Mouse (Mus musculus) heart, postnatal 0 days (tissue): ENCODE results near the gene Col4a6.

Experiments used
- CTCF ChIP-seq: IDR thresholded peaks from 2 replicates; pipeline ENCODE4 v1.5.1; 2016; ENCODE audit warnings: antibody characterized with exemption, control low read depth, low read depth
- EP300 ChIP-seq: IDR thresholded peaks from 2 replicates; pipeline ENCODE4 v1.6.1; 2016; ENCODE audit warnings: antibody characterized with exemption, low read depth

- TF ChIP-seq CTCF (no peak), EP300 (no peak)
These were observed 157.7 kb downstream of the Col4a6 start for GRCm38 (mm10) chrX:141316217-141316616.
